Mouse (Mus musculus) liver, adult 10 weeks (tissue): ENCODE measurements around the gene Parp9. TPM values are rescaled to one million over a fixed set of nuclear protein-coding genes. Genes with fewer than 3 reads are reported as not detected.

Experiments
- polyA plus RNA-seq: library from polyadenylated mRNA; stranded (reverse); fragments of 350-450 nt; fragmentation: Illumina TruSeq; extraction: RNeasy Lipid Tissue Mini Kit (QIAGEN cat#74804); gene quantifications from one replicate; pipeline ENCODE4 v1.2.3, GENCODE M21; 2014; ENCODE audit warnings: low read depth, low replicate concordance

Gene Parp9
- 60.9 TPM for polyA plus RNA-seq

DNA sequence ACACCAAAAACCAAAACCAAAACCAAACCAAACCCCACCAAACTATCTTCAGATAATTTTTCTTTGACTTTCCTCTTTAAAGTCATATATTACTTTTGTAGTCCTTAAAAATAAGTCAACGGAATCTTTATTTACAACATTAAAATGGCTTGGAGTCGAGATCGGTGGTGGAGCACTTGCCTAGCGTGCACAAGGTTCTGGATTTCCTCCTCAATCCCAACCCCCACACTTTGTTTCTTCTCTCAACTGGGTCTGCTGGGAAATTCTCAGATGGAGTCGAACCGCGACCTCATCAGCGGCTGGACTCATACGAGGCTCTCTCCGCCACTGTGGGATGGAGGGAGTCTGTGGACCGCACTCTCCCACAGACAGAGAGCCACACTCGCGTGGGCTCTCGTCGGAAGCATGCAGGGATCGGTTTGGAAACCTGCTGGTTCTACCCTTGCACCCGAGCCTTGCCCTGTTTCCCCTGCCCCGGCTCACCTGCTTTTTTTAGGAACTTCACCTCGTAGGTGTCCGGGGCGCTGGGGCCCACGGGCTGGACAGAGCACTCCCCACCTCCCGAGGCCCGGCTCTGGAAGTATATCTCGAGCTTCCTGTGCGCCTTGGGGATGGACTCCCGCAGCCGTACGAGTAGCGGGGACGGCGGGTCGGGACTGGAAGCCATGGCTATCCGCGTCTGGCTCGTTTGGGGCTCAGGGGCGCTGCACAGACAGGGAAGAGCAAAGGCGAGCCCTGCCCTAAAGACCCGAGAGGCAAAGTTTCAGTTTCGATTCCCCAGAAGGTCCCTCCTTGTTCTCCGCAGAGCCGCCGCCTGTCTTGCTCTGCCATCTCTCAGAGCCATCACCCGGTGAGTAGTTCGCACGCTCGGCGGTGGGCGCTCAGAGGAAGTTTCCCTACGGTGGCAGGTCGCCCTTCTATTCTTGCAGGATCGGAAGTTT lies at the start of gene Parp9, which contains the start of gene Dtx3l:
TSS of gene Parp9 (plus strand) at position 260 of the 941 bp plus-strand sequence.
TSS of gene Dtx3l (minus strand) at position 941 of the 941 bp plus-strand sequence.

GRCm38 (mm10) chr16:35978450-35978849 lies 40.2 kb downstream of the Parp9 start, which contains the start of gene Kpna1:
Kpna1 (plus strand) TSS chr16:35978750.

Other genes with a start within 250 kb of the Parp9 start
- gene Dirc2, start 169.1 kb upstream of the Parp9 start, polyA plus RNA-seq: 13.3 TPM
- 1.9 TPM for gene Hspbap1, start 168.1 kb upstream of the Parp9 start, polyA plus RNA-seq
- 13.2 TPM for gene Parp14, start 66.9 kb upstream of the Parp9 start, polyA plus RNA-seq
- 40.4 TPM for gene Dtx3l, start 681 bp downstream of the Parp9 start, polyA plus RNA-seq
- gene Kpna1, start 40.3 kb downstream of the Parp9 start, polyA plus RNA-seq: 49.0 TPM
- 3.4 TPM for gene Wdr5b, start 102.7 kb downstream of the Parp9 start, polyA plus RNA-seq
- gene Fam162a, start 133.1 kb downstream of the Parp9 start, polyA plus RNA-seq: 96.6 TPM
- gene Ccdc58, start 133.2 kb downstream of the Parp9 start, polyA plus RNA-seq: 185 TPM
- not detected for gene Csta1, start 192.8 kb downstream of the Parp9 start, polyA plus RNA-seq
- not detected for gene Stfa2l1, start 218.3 kb downstream of the Parp9 start, polyA plus RNA-seq
- gene Gm5483, start 245.7 kb downstream of the Parp9 start, polyA plus RNA-seq: not detected